Mouse (Mus musculus): ENCODE results near the gene Anks6.

GRCm38 (mm10) chr4:46988824-46989223 is 68.4 kb downstream of the Anks6 start:
- TF ChIP-seq REST (IDR thresholded peaks at IDR 0.05; ENCODE audit: insufficient read depth, insufficient read length) (no peak), POLR2A (IDR thresholded peaks at IDR 0.05; ENCODE audit: insufficient read length, low read depth) (no peak), MAX (IDR thresholded peaks at IDR 0.05; ENCODE audit: low read depth) (no peak), TCF3 (IDR thresholded peaks at IDR 0.05; ENCODE audit: insufficient read length, low read depth) (no peak), CEBPB (IDR thresholded peaks at IDR 0.05; ENCODE audit: insufficient read depth, poor library complexity, severe bottlenecking) (no peak)

Data from myocyte (in vitro differentiated cells).